Mouse (Mus musculus): ENCODE data around the gene Tmem59.

DNA sequence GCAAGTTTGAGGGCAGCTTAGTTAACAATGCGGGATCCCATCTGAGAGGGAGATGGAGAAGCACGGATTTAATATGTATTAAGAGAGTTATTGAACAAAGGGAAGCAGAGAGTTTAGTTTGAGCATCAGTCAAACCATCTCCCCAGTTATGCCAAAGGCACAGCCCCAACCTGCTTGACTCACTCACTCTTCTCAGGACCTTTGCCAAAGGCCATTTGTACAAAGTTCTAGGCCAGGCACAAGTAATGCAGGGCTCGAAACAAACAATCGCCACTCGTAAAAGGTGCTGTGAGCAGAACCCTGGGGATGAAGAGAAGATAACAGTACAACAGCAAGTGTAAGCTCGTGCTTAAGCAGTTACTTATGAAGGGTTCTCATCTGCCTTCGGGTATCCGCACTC, 25.6 kb upstream of the Tmem59 start:
- no peak for TF ChIP-seq CTCF (IDR thresholded peaks at IDR 0.05; ENCODE audit: low read depth, low read length)
- TF ChIP-seq EP300 (IDR thresholded peaks at IDR 0.05; ENCODE audit: insufficient read depth, low read depth, low read length): no peak
- TF ChIP-seq POLR2A (IDR thresholded peaks at IDR 0.05; ENCODE audit: insufficient read depth, low read length): no peak
